Mouse (Mus musculus) liver, postnatal 0 days (tissue): ENCODE measurements around the gene Arsg. TPM values are rescaled to one million over a fixed set of nuclear protein-coding genes. Genes with fewer than 3 reads are reported as not detected.

ENCODE experiments used
- ATAC-seq: fragments of 200-750 bp; cut with Nextera tagmentation; 2 replicates; pipeline ENCODE4 v1.8.0; 2017; ENCODE audit warnings: mild to moderate bottlenecking, moderate library complexity
- DNase-seq: peaks from one replicate; pipeline ENCODE4 v3.0.0-alpha.2; 2016
- H3K27ac ChIP-seq: fragments of 300-500 bp; sonication (generic); 2 replicates; pipeline ENCODE4 v1.5.1; 2014; ENCODE audit warnings: antibody characterized with exemption, moderate library complexity, mild to moderate bottlenecking, low read depth
- H3K27me3 ChIP-seq: fragments of 300-500 bp; sonication (generic); 2 replicates; pipeline ENCODE4 v1.6.1; 2014; ENCODE audit warnings: low read length, control low read depth, mixed read lengths; ENCODE audit not compliant: insufficient read depth
- H3K36me3 ChIP-seq: fragments of 300-500 bp; sonication (generic); replicated peaks from 2 replicates; pipeline ENCODE4 v1.6.1; 2014; ENCODE audit warnings: mild to moderate bottlenecking, control low read depth, low read length, moderate library complexity, mixed read lengths; ENCODE audit not compliant: insufficient read depth
- H3K4me1 ChIP-seq: fragments of 300-500 bp; sonication (generic); 2 replicates; pipeline ENCODE4 v1.6.1; 2014; ENCODE audit warnings: antibody characterized with exemption, mild to moderate bottlenecking, control low read depth; ENCODE audit not compliant: insufficient read depth
- H3K4me2 ChIP-seq: fragments of 300-500 bp; sonication (generic); 2 replicates; pipeline ENCODE4 v1.6.1; 2014; ENCODE audit warnings: low read depth, mild to moderate bottlenecking, low read length, moderate library complexity, mixed read lengths
- H3K4me3 ChIP-seq: fragments of 300-500 bp; sonication (generic); 2 replicates; pipeline ENCODE4 v1.5.1; 2014; ENCODE audit warnings: low read depth, low read length
- H3K9ac ChIP-seq: fragments of 300-500 bp; sonication (generic); replicated peaks from 2 replicates; pipeline ENCODE4 v1.6.1; 2014; ENCODE audit warnings: mild to moderate bottlenecking, moderate library complexity
- H3K9me3 ChIP-seq: fragments of 300-500 bp; sonication (generic); 2 replicates; pipeline ENCODE4 v1.6.1; 2016; ENCODE audit warnings: mild to moderate bottlenecking, control low read depth, low read length, mixed read lengths
- CTCF ChIP-seq: sonication (generic); IDR thresholded peaks from 2 replicates; pipeline ENCODE4 v1.5.1; 2016; ENCODE audit warnings: antibody characterized with exemption, low read depth
- EP300 ChIP-seq: IDR thresholded peaks from 2 replicates; pipeline ENCODE4 v1.6.1; 2016; ENCODE audit warnings: antibody characterized with exemption, low read depth, mild to moderate bottlenecking
- WGBS: fragments of 180-500 bp; shearing (Covaris S2); extraction: QIAGEN DNeasy Blood & Tissue Kit; methylation state at CpG from one replicate; pipeline ENCODE4 v1.1.7; 2014; ENCODE audit not compliant: insufficient replicate concordance; 5-methylcytosine and 5-hydroxymethylcytosine counted together
- polyA plus RNA-seq: library from polyadenylated mRNA; unstranded; fragments of >200 nt; fragmentation: Nextera tagmentation; extraction: Ambion mirVana; gene quantifications from 2 replicates; pipeline ENCODE4 v1.2.1, GENCODE M21; 2015

Arsg gene
- polyA plus RNA-seq, 1 experiment from 2014 or later = 13.1 TPM

- Histone ChIP-seq H3K9ac (no peak overlapping the region), H3K4me3 (no peak overlapping the region), H3K27ac (no peak overlapping the region), H3K36me3 (peaks cover 27% of the 10 kb centered on the region), H3K9me3 (no peaks in the 10 kb centered on the region), H3K27me3 (no peaks in the 10 kb centered on the region), H3K4me2 (no peak overlapping the region), H3K4me1 (peaks cover 2% of the 10 kb centered on the region; the same call in 1 of the 2 replicates)
- DNase-seq = no peak
- TF ChIP-seq EP300 (no peak), CTCF (no peak)
- WGBS = 85% methylated on average over 11 of the region's 11 CpGs
- no peak for ATAC-seq
These were observed 98.9 kb downstream of the Arsg start for GRCm38 (mm10) chr11:109572051-109572450.

GRCm38 (mm10) chr11:109574604-109575003 is 101.4 kb downstream of the Arsg start:
- Histone ChIP-seq H3K4me1 (peaks cover 2% of the 10 kb centered on the region; the same call in 1 of the 2 replicates), H3K27me3 (no peaks in the 10 kb centered on the region), H3K36me3 (peaks cover 48% of the 10 kb centered on the region), H3K9ac (no peak overlapping the region), H3K4me3 (no peak overlapping the region), H3K9me3 (no peaks in the 10 kb centered on the region), H3K4me2 (no peak overlapping the region), H3K27ac (no peak overlapping the region)
- no peak for DNase-seq
- TF ChIP-seq CTCF = no peak
- TF ChIP-seq EP300 = no peak
- ATAC-seq = no peak
- 89% methylated on average over 2 of the region's 2 CpGs for WGBS

- H3K9ac ChIP-seq = no peak overlapping the region
- H3K4me2 ChIP-seq = no peak overlapping the region
- DNase-seq (no peak), ATAC-seq (peak; percentile 63)
- no peak overlapping the region for H3K4me3 ChIP-seq
- TF ChIP-seq CTCF (no peak), EP300 (peak; percentile 62; the same call in 1 of the 2 replicates)
- WGBS = 63% methylated on average over 6 of the region's 6 CpGs
- no peak overlapping the region for H3K27ac ChIP-seq
- no peaks in the 10 kb centered on the region for H3K9me3 ChIP-seq
- peaks cover 2% of the 10 kb centered on the region; the same call in 1 of the 2 replicates for H3K4me1 ChIP-seq
- no peaks in the 10 kb centered on the region for H3K27me3 ChIP-seq
- peaks cover 60% of the 10 kb centered on the region for H3K36me3 ChIP-seq
These were observed 102.7 kb downstream of the Arsg start for GRCm38 (mm10) chr11:109575832-109576231.

DNA sequence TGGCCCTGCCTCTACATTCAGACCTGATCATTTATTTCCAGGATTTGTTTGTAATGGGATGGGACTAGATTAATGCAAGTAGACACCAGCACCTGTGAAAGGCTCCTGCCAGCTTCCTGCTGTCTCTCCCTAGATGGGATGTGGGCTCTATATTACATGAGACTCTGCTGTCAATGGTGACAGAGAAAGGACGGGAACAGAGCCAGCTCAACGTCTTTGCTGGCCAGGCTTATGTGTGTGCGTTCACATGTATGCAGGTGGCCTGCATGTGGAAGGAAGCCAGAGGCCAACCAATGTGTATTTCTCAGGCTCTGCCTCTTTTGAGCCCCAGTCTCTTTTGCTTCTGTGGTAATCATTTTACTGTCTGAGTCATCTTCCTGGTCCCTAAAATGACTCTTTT is 105.4 kb downstream of the Arsg start:
- H3K9ac ChIP-seq = no peak overlapping the region
- H3K4me2 ChIP-seq = no peak overlapping the region
- no peak for DNase-seq
- H3K27me3 ChIP-seq = no peaks in the 10 kb centered on the region
- H3K4me1 ChIP-seq = peaks cover 2% of the 10 kb centered on the region; the same call in 1 of the 2 replicates
- H3K9me3 ChIP-seq = no peaks in the 10 kb centered on the region
- no peak for TF ChIP-seq EP300
- H3K27ac ChIP-seq = no peak overlapping the region
- peaks cover 68% of the 10 kb centered on the region for H3K36me3 ChIP-seq
- H3K4me3 ChIP-seq = no peak overlapping the region
- WGBS = 57% methylated on average over 3 of the region's 3 CpGs
- no peak for ATAC-seq

DNA sequence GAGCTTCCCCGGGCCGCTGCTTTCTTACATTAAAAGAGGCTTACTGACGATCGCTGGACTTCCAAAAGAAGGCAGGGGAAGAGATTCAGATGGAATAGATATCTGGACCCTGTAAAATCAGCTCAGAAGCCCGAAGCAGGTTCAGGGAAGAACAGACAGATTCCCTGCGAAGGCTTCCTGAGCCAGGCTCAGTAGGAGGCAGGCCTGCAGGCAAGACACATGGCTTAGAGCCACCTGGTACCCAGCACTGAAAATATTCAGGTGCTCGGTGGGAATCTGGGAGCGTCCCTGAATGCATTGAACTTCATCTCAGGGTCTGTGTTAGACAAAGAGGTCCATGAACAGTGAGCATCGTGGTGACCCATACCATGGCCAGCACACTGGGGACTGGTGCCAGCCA is 106.8 kb downstream of the Arsg start:
- Histone ChIP-seq H3K9ac (no peak overlapping the region), H3K4me1 (peaks cover 9% of the 10 kb centered on the region; the same call in 1 of the 2 replicates), H3K4me3 (no peak overlapping the region), H3K27me3 (no peaks in the 10 kb centered on the region), H3K9me3 (no peaks in the 10 kb centered on the region), H3K36me3 (peaks cover 73% of the 10 kb centered on the region), H3K4me2 (no peak overlapping the region), H3K27ac (no peak overlapping the region)
- ATAC-seq = no peak
- TF ChIP-seq CTCF = no peak
- TF ChIP-seq EP300 = no peak
- 91% methylated on average over 9 of the region's 9 CpGs for WGBS
- DNase-seq = no peak

- WGBS = 48% methylated on average over 14 of the region's 14 CpGs
- Histone ChIP-seq H3K27ac (no peak overlapping the region), H3K4me2 (no peak overlapping the region), H3K27me3 (no peaks in the 10 kb centered on the region), H3K4me1 (peaks cover 18% of the 10 kb centered on the region), H3K4me3 (no peak overlapping the region), H3K9ac (no peak overlapping the region), H3K9me3 (no peaks in the 10 kb centered on the region), H3K36me3 (peaks cover 46% of the 10 kb centered on the region)
- TF ChIP-seq CTCF (peak; percentile 72), EP300 (no peak)
- DNase-seq = peak; percentile 40
- no peak; the same call in 1 of the 2 replicates for ATAC-seq
These were observed 110.8 kb downstream of the Arsg start for GRCm38 (mm10) chr11:109583986-109584385.
